Mouse (Mus musculus): ENCODE data around the gene Rgs3. TPM values are rescaled to one million over a fixed set of nuclear protein-coding genes. Genes with fewer than 3 reads are reported as not detected.

Rgs3 gene
- polyA plus RNA-seq, 1 experiment = 6.4 TPM

DNA sequence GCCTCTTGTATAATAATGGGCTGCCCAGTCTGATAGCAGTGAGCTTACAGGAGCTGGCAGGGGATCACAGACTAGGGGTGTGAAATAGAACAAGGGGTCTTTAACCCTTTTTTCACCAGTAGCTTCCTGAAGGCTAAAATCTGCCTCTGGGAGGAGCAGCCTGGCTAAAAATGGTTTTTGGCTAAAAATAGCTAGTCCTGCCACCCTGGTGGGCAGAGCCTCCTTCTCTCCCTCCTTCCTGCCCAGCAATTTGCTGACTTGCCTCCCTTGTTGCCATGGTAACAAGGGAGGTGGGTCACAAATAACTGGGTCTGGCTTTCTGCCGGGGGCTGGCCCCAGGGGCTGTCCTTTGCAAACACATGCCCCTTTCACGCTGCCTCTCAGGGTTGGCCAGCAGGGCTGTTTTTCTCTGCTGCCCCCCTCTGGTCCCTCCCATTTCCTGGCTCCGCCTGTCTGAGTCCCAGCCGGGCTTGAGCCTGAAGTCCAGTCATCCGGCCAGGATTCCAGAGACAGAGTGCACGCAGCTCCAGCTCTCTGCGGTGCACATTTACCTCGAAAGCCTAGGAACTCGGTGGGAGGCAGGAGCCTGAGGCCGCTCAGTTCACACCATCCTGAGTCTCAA lies 139.7 kb downstream of the Rgs3 start:
- no peaks in the 10 kb centered on the region for H3K9me3 ChIP-seq
- H3K4me3 ChIP-seq (replicated peaks) = peak overlapping the region; percentile 83
- peaks cover 22% of the 10 kb centered on the region for H3K4me1 ChIP-seq
- no peaks in the 10 kb centered on the region for H3K36me3 ChIP-seq (replicated peaks; ENCODE audit: low read length)
- no peak for TF ChIP-seq GATA1 (IDR thresholded peaks at IDR 0.05; ENCODE audit: borderline replicate concordance, low read length)
- no peak for TF ChIP-seq FLI1 (IDR thresholded peaks at IDR 0.05; ENCODE audit: low read length)
- H3K27me3 ChIP-seq (replicated peaks) = peaks cover 36% of the 10 kb centered on the region

DNA sequence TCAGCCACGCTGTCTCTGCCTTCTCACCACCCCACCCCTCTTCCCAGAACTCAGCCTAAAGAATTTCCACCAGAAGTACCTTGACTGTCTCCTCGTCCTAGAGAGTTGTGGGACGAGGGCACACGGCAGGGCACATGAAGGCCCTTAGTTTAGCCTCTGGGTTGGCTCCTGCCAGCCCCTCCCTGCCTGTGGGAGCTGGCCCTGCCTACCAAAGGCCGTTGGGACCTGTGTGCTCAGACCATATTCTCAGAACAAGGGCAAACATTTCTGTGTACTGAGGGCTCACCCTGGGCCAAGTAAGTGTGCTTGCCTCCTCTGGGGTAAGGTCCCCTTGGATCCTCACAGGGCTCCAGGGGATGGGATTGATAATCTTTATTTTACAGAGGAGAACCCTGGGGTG lies 140.8 kb downstream of the Rgs3 start:
- Histone ChIP-seq H3K9me3 (no peaks in the 10 kb centered on the region), H3K4me1 (peaks cover 22% of the 10 kb centered on the region), H3K36me3 (replicated peaks; ENCODE audit: low read length) (no peaks in the 10 kb centered on the region), H3K4me3 (replicated peaks) (peak overlapping the region; percentile 83), H3K27me3 (replicated peaks) (peaks cover 41% of the 10 kb centered on the region)
- TF ChIP-seq GATA1 (IDR thresholded peaks at IDR 0.05; ENCODE audit: borderline replicate concordance, low read length) = no peak
- TF ChIP-seq FLI1 (IDR thresholded peaks at IDR 0.05; ENCODE audit: low read length) = no peak

DNA sequence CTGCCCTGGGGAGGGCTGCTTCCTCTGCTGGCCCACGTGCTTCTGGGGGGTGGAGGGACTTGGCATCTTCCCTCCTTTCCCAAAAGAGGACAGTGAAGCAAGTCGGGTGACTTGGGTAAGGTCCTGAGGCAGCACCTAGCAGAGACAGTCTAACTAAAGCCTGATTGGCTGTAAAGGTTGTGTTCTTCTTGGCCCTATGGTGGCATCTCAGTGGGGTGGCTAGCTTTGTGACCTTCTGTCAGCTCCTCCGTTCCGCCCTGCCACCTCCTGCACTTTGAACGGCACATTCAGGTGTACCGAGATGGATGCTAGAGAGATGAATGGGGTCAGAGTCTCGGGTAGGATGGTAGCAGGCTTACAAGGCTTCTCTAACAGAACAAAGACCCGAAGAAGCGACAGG lies 143.5 kb downstream of the Rgs3 start:
- H3K36me3 ChIP-seq (replicated peaks; ENCODE audit: low read length) = no peaks in the 10 kb centered on the region
- peaks cover 54% of the 10 kb centered on the region for H3K27me3 ChIP-seq (replicated peaks)
- no peaks in the 10 kb centered on the region for H3K9me3 ChIP-seq
- TF ChIP-seq FLI1 (IDR thresholded peaks at IDR 0.05; ENCODE audit: low read length) (no peak), GATA1 (IDR thresholded peaks at IDR 0.05; ENCODE audit: borderline replicate concordance, low read length) (no peak)
- H3K4me3 ChIP-seq (replicated peaks) = no peak overlapping the region
- peaks cover 18% of the 10 kb centered on the region for H3K4me1 ChIP-seq

DNA sequence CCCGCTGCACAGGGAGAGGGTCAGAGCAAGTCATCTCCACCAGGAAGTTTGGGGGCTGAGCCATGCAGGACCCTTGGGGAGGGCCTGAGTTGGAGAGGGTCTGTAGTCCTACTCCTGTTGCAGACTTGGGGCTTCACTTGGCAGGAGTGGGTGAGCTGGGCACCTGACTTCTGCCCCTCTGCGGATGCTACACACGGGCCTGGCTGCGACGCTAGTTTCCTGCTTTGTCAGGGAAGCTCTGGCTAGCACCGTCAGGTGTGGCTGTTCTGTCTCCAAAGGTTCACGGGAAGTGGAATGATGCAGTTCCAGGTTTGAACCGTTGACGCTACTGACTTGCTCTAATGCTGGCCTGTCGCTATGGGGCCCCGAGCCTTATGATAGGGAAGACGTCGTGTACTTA lies 144.6 kb downstream of the Rgs3 start:
- Histone ChIP-seq H3K9me3 (no peaks in the 10 kb centered on the region), H3K4me3 (replicated peaks) (no peak overlapping the region), H3K36me3 (replicated peaks; ENCODE audit: low read length) (no peaks in the 10 kb centered on the region), H3K27me3 (replicated peaks) (peaks cover 56% of the 10 kb centered on the region), H3K4me1 (peaks cover 14% of the 10 kb centered on the region)
- TF ChIP-seq FLI1 (IDR thresholded peaks at IDR 0.05; ENCODE audit: low read length) (no peak), GATA1 (IDR thresholded peaks at IDR 0.05; ENCODE audit: borderline replicate concordance, low read length) (no peak)

DNA sequence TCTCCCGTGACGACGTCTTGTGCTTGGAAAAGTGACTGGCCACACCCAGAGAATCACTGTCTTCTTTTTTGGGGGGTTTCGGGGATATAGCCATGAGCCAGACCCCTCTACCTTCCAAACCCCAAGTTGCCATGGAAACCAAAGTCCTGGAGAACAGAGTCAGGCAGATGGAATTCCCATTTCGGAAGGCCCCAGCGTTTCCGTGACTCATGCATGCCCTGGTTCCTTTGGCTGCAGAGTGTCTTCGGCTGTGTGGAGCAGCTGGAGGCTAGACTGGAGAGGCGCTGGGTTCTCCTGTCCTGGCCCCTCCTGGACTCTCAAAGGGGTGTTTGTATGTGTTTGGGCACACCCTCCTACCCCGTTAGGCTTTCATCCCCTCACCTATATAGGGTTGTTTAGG lies 145.4 kb downstream of the Rgs3 start:
- Histone ChIP-seq H3K4me3 (replicated peaks) (no peak overlapping the region), H3K36me3 (replicated peaks; ENCODE audit: low read length) (no peaks in the 10 kb centered on the region), H3K27me3 (replicated peaks) (peaks cover 56% of the 10 kb centered on the region), H3K4me1 (peaks cover 13% of the 10 kb centered on the region; the same call in 1 of the 2 replicates), H3K9me3 (no peaks in the 10 kb centered on the region)
- no peak for TF ChIP-seq FLI1 (IDR thresholded peaks at IDR 0.05; ENCODE audit: low read length)
- TF ChIP-seq GATA1 (IDR thresholded peaks at IDR 0.05; ENCODE audit: borderline replicate concordance, low read length) = no peak

- TF ChIP-seq GATA1 (IDR thresholded peaks at IDR 0.05; ENCODE audit: borderline replicate concordance, low read length) = no peak
- Histone ChIP-seq H3K4me3 (replicated peaks) (no peak overlapping the region), H3K27me3 (replicated peaks) (peaks cover 50% of the 10 kb centered on the region), H3K9me3 (no peaks in the 10 kb centered on the region), H3K36me3 (replicated peaks; ENCODE audit: low read length) (no peaks in the 10 kb centered on the region), H3K4me1 (peaks cover 10% of the 10 kb centered on the region; the same call in 1 of the 2 replicates)
Measured at GRCm38 (mm10) chr4:62705749-62706148, 146.1 kb downstream of the Rgs3 start.

DNA sequence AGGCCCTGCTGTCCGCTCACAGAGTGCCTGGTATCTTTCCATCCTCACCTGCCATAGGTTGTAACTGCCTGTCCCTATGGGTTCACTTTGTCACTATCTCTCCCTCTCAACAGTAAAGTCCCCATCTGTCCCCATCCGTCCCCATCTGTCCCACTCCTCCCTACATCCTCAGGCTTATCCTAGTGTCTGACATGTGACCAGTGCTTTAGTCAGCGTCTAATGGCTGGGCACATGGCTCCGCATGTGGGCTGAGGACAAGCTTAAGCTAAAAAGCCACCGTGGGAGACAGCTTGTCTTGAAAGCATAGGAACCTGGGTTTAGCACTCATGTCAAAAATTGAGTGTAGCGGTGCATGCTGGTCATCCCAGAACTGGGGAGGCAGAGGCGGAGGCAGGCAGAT lies 148.4 kb downstream of the Rgs3 start:
- H3K4me3 ChIP-seq (replicated peaks) = no peak overlapping the region
- no peaks in the 10 kb centered on the region for H3K36me3 ChIP-seq (replicated peaks; ENCODE audit: low read length)
- no peak for TF ChIP-seq FLI1 (IDR thresholded peaks at IDR 0.05; ENCODE audit: low read length)
- no peak for TF ChIP-seq GATA1 (IDR thresholded peaks at IDR 0.05; ENCODE audit: borderline replicate concordance, low read length)
- peaks cover 52% of the 10 kb centered on the region for H3K27me3 ChIP-seq (replicated peaks)
- peaks cover 10% of the 10 kb centered on the region; the same call in 1 of the 2 replicates for H3K4me1 ChIP-seq
- H3K9me3 ChIP-seq = no peaks in the 10 kb centered on the region

DNA sequence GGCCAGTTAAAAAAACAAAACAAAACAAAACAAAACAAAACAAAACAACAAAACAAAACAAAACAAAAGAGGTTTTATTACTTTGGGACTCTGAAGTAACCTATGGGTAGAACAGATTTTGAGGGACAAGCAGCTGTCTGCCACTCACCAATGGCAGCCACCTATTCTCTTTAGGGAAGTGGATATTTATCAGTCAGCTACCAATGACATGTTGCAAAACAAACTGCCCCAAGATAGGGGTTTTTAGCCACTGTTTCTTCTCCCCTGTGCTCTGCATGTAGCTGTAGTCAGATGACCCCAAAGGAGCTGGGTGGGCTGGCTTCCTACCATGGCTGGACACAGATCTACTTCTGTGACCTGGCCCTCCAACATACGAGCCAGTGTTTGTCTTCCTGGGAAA lies 149.3 kb downstream of the Rgs3 start:
- no peaks in the 10 kb centered on the region for H3K9me3 ChIP-seq

DNA sequence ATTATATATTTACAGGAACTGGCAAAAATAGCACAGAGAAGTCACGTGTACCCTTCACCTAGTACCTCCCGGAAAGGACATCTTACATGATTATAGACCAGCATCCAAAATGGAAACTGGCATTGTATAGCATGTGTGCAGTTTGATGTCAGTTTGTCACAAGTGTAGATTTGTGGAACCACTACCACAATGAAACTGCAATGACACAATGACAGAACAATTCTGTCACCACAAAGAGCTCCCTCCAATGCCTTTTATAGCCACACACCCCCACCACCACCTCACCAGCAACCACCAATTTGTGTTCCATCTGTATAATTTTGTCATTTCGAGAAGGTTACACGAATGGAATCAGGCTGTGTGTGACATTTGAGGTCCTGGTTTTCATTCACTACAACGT lies 149.8 kb downstream of the Rgs3 start:
- H3K27me3 ChIP-seq (replicated peaks) = peaks cover 44% of the 10 kb centered on the region
- no peak for TF ChIP-seq GATA1 (IDR thresholded peaks at IDR 0.05; ENCODE audit: borderline replicate concordance, low read length)
- TF ChIP-seq FLI1 (IDR thresholded peaks at IDR 0.05; ENCODE audit: low read length) = no peak
- no peaks in the 10 kb centered on the region for H3K9me3 ChIP-seq
- no peaks in the 10 kb centered on the region for H3K36me3 ChIP-seq (replicated peaks; ENCODE audit: low read length)
- no peak overlapping the region for H3K4me3 ChIP-seq (replicated peaks)
- peaks cover 10% of the 10 kb centered on the region; the same call in 1 of the 2 replicates for H3K4me1 ChIP-seq

More for the DNA sequence above, 149.3 kb downstream of the Rgs3 start:
- H3K36me3 ChIP-seq (replicated peaks; ENCODE audit: low read length) = no peaks in the 10 kb centered on the region
- TF ChIP-seq FLI1 (IDR thresholded peaks at IDR 0.05; ENCODE audit: low read length) (no peak), GATA1 (IDR thresholded peaks at IDR 0.05; ENCODE audit: borderline replicate concordance, low read length) (no peak)
- peaks cover 48% of the 10 kb centered on the region for H3K27me3 ChIP-seq (replicated peaks)
- no peak overlapping the region for H3K4me3 ChIP-seq (replicated peaks)
- peaks cover 10% of the 10 kb centered on the region; the same call in 1 of the 2 replicates for H3K4me1 ChIP-seq

GRCm38 (mm10) chr4:62711159-62711558 lies 151.5 kb downstream of the Rgs3 start:
- no peak for TF ChIP-seq FLI1 (IDR thresholded peaks at IDR 0.05; ENCODE audit: low read length)
- TF ChIP-seq GATA1 (IDR thresholded peaks at IDR 0.05; ENCODE audit: borderline replicate concordance, low read length) = no peak
- Histone ChIP-seq H3K36me3 (replicated peaks; ENCODE audit: low read length) (no peaks in the 10 kb centered on the region), H3K9me3 (no peaks in the 10 kb centered on the region)

More at GRCm38 (mm10) chr4:62711159-62711558, 151.5 kb downstream of the Rgs3 start:
- H3K4me3 ChIP-seq (replicated peaks) = no peak overlapping the region
- peaks cover 10% of the 10 kb centered on the region; the same call in 1 of the 2 replicates for H3K4me1 ChIP-seq
- H3K27me3 ChIP-seq (replicated peaks) = peaks cover 30% of the 10 kb centered on the region
